Mouse (Mus musculus) right cerebral cortex, postnatal 10 days (tissue): ENCODE data around the gene Gm21732.
"Not testable (repeated sequence)": the region's sequence is repeated elsewhere in the genome, so short reads cannot be mapped to it uniquely, and the experiment has no call there.

Experiments
- DNase-seq, 2 experiments: peaks; one replicate each; pipeline ENCODE4 v3.0.0; 2021; ENCODE audit warnings: low spot score in 2 of 2

Gene Gm21732

GRCm38 (mm10) chrY:38575591-38575990 is at the start of gene Gm21732:
TSS of gene Gm21732 (minus strand) at chrY:38575691.
- not testable (repeated sequence) for DNase-seq
